Mouse (Mus musculus) small intestine, adult 2 months (tissue): ENCODE measurements around the gene Gm20671.

ENCODE experiments used
- CTCF ChIP-seq: fragments of 200-500 bp; IDR thresholded peaks from 2 replicates; pipeline ENCODE4 v1.5.1; 2012; ENCODE audit warnings: low read depth, mild to moderate bottlenecking, control low read depth, inconsistent platforms, low read length, moderate library complexity, mixed read lengths; ENCODE audit not compliant: insufficient replicate concordance, insufficient read length; ENCODE audit errors: extremely low read depth
- POLR2A ChIP-seq: fragments of 200-500 bp; IDR thresholded peaks from 2 replicates; pipeline ENCODE4 v1.6.1; 2012; ENCODE audit warnings: low read depth, mild to moderate bottlenecking, control low read depth, inconsistent platforms, low read length, moderate library complexity

- no peak for TF ChIP-seq POLR2A
- no peak for TF ChIP-seq CTCF
Measured at GRCm38 (mm10) chr5:32712221-32713041, 114.5 kb downstream of the Gm20671 start.
